Mouse (Mus musculus): ENCODE measurements around the gene Ercc1.

- TF ChIP-seq CTCF (IDR thresholded peaks at IDR 0.05; ENCODE audit: insufficient read depth, low read length) (no peak), POLR2A (IDR thresholded peaks at IDR 0.05; ENCODE audit: borderline replicate concordance, extremely low read depth, low read depth, low read length) (no peak)
Measured at GRCm38 (mm10) chr7:19349188-19349915, 4.8 kb downstream of the Ercc1 start.

All from lung, adult 2 months (tissue).